In genomic region chr9:106237401-106237800, GRCm38 (mm10) we compare ENCODE assay signal across 19 mouse cellular contexts. TPM values are rescaled to one million over a fixed set of nuclear protein-coding genes. Genes with fewer than 3 reads are reported as not detected.
"Had no signal": no experiment of that assay in that cellular context is flagged by ENCODE, and none has a peak within 500 bp of the region (broad histone marks: within the 10 kb centered on the region; RNA-seq: fewer than 3 reads in every experiment).

No protein-coding gene starts in this region.

- H3K27me3 ChIP-seq: limb, embryonic 12.5 days; limb, embryonic 15.5 days; liver, embryonic 12.5 days; liver, embryonic 15.5 days; megakaryocyte, embryonic 14.5 days; midbrain, embryonic 13.5 days had no signal

- DNase-seq: kidney, postnatal 10 days; left cerebral cortex, postnatal 4 days; right cerebral cortex, adult 18-20 months; right cerebral cortex, postnatal 14 days; right cerebral cortex, postnatal 4 days; thymus, adult 18-20 months; thymus, postnatal 36 days had no signal

- H3K27ac ChIP-seq: limb, embryonic 12.5 days; limb, embryonic 15.5 days; liver, embryonic 12.5 days; liver, embryonic 15.5 days; midbrain, embryonic 10.5 days; midbrain, embryonic 13.5 days; stomach, postnatal 0 days had no signal

- H3K4me3 ChIP-seq: limb, embryonic 12.5 days; limb, embryonic 15.5 days; liver, embryonic 12.5 days; liver, embryonic 15.5 days; megakaryocyte, embryonic 14.5 days; midbrain, embryonic 10.5 days; midbrain, embryonic 13.5 days; myocyte had no signal

- H3K4me1 ChIP-seq: limb, embryonic 12.5 days; limb, embryonic 15.5 days; liver, embryonic 12.5 days; megakaryocyte, embryonic 14.5 days; midbrain, embryonic 10.5 days; midbrain, embryonic 13.5 days had no signal

RNA-seq across cellular contexts. Expression of gene Tlr9, which starts 15.0 kb away (rescaled TPM):
- polyA plus RNA-seq: limb, embryonic 12.5 days; lung, embryonic 16.5 days; midbrain, embryonic 10.5 days; midbrain, embryonic 13.5 days; midbrain, embryonic 16.5 days; myocyte; neural tube, embryonic 11.5 days had no signal
